Mouse (Mus musculus) forebrain, postnatal 0 days (tissue): ENCODE measurements around the gene Dync1h1. TPM values are rescaled to one million over a fixed set of nuclear protein-coding genes. Genes with fewer than 3 reads are reported as not detected.
"Not testable (repeated sequence)": the region's sequence is repeated elsewhere in the genome, so short reads cannot be mapped to it uniquely, and the experiment has no call there.

Source experiments
- ATAC-seq: fragments of 200-750 bp; cut with Nextera tagmentation; 2 replicates; pipeline ENCODE4 v1.8.0; 2017; ENCODE audit warnings: mild to moderate bottlenecking, moderate library complexity
- DNase-seq: peaks from one replicate; pipeline ENCODE4 v3.0.0-alpha.2; 2015
- H3K27ac ChIP-seq: fragments of 300-500 bp; sonication (generic); 2 replicates; pipeline ENCODE4 v1.5.1; 2014; ENCODE audit warnings: low read depth, mild to moderate bottlenecking, antibody characterized with exemption, low read length, moderate library complexity, mixed read lengths
- H3K27me3 ChIP-seq: fragments of 300-500 bp; sonication (generic); 2 replicates; pipeline ENCODE4 v1.6.1; 2014; ENCODE audit warnings: mild to moderate bottlenecking, low read length, mixed read lengths; ENCODE audit not compliant: insufficient read depth
- H3K36me3 ChIP-seq: fragments of 300-500 bp; sonication (generic); 2 replicates; pipeline ENCODE4 v1.6.1; 2014; ENCODE audit warnings: mild to moderate bottlenecking, moderate library complexity; ENCODE audit not compliant: insufficient read depth
- H3K4me1 ChIP-seq: fragments of 300-500 bp; sonication (generic); 2 replicates; pipeline ENCODE4 v1.6.1; 2014; ENCODE audit warnings: antibody characterized with exemption; ENCODE audit not compliant: insufficient read depth
- H3K4me2 ChIP-seq: fragments of 300-500 bp; sonication (generic); 2 replicates; pipeline ENCODE4 v1.6.1; 2014; ENCODE audit warnings: low read depth, mild to moderate bottlenecking, moderate library complexity
- H3K4me3 ChIP-seq: fragments of 300-500 bp; sonication (generic); 2 replicates; pipeline ENCODE4 v1.5.1; 2014; ENCODE audit warnings: low read depth, low read length, mixed read lengths
- H3K9ac ChIP-seq: fragments of 300-500 bp; sonication (generic); 2 replicates; pipeline ENCODE4 v1.6.1; 2014; ENCODE audit warnings: mild to moderate bottlenecking
- H3K9me3 ChIP-seq: fragments of 300-500 bp; sonication (generic); 2 replicates; pipeline ENCODE4 v1.6.1; 2016; ENCODE audit warnings: low read length
- CTCF ChIP-seq: sonication (generic); IDR thresholded peaks from 2 replicates; pipeline ENCODE4 v1.5.1; 2016; ENCODE audit warnings: antibody characterized with exemption, control low read depth, low read depth
- WGBS: fragments of 180-500 bp; shearing (Covaris S2); extraction: QIAGEN DNeasy Blood & Tissue Kit; methylation state at CpG from one replicate; pipeline ENCODE4 v1.1.7; 2014; 5-methylcytosine and 5-hydroxymethylcytosine counted together
- polyA plus RNA-seq: library from polyadenylated mRNA; unstranded; fragments of >200 nt; fragmentation: Nextera tagmentation; extraction: Ambion mirVana; gene quantifications from 2 replicates; pipeline ENCODE4 v1.2.1, GENCODE M21; 2015
- total RNA-seq: library from RNA; depleted of rRNA; stranded (reverse); fragments of >200 nt; gene quantifications from 2 replicates; pipeline ENCODE4 v1.2.3, GENCODE M21; 2014

Gene Dync1h1
- total and polyA plus RNA-seq, 2 experiments from 2014 or later = 54.6 to 253 TPM

DNA sequence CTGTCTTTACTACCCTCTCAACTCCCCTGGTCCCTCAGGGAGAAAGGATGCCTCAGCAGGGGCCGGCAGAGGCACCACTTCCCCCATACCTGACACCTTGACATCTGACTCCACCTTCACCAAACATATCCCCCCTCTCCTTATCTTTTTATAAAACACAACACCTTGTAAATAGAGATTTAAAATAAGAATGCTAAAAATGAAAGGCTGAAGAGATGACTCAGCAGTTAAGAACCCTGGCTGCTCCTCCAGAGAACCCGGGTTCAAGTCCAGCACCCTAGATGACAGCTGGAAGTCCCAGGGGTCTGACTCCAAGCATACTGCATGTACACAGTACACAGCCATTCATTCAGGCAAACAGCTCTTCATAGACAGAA lies 97.9 kb downstream of the Dync1h1 start:
- Histone ChIP-seq H3K27ac (no peak overlapping the region), H3K36me3 (peaks cover 7% of the 10 kb centered on the region), H3K4me2 (no peak overlapping the region), H3K27me3 (no peaks in the 10 kb centered on the region; the same call in 1 of the 2 replicates), H3K4me3 (no peak overlapping the region), H3K9ac (no peak overlapping the region), H3K4me1 (peaks cover 7% of the 10 kb centered on the region), H3K9me3 (no peaks in the 10 kb centered on the region)
- 55% methylated on average over 2 of the region's 2 CpGs for WGBS
- DNase-seq (no peak), ATAC-seq (no peak)
- no peak for TF ChIP-seq CTCF

DNA sequence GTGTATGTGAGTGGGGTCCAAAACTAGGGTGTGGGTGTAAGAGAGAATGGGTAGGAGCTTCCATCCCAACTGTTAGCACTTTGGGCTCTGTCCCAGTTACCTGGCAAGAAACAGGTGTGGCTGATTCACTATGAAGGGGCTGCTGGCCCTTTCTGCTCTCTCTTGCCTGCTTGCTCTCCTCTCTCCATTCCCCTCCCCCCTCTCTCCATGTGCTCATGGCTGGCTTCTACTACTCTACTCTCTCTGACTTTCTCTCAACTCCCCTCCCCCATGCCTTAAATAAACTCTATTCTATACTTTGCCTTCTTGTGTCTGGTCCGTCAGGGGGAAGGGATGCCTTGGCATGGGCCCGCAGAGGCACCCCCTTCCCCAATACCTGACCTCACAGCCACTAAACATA lies 99.5 kb downstream of the Dync1h1 start:
- Histone ChIP-seq H3K36me3 (no peaks in the 10 kb centered on the region), H3K4me3 (no peak overlapping the region), H3K27me3 (no peaks in the 10 kb centered on the region; the same call in 1 of the 2 replicates), H3K9ac (no peak overlapping the region), H3K4me2 (no peak overlapping the region), H3K4me1 (no peaks in the 10 kb centered on the region; the same call in 1 of the 2 replicates), H3K9me3 (no peaks in the 10 kb centered on the region), H3K27ac (no peak overlapping the region)
- 66% methylated on average over 2 of the region's 2 CpGs for WGBS
- no peak for ATAC-seq
- no peak for DNase-seq
- TF ChIP-seq CTCF = no peak

- not testable (repeated sequence) for H3K27me3 ChIP-seq, H3K4me3 ChIP-seq, H3K9ac ChIP-seq, H3K4me1 ChIP-seq, H3K36me3 ChIP-seq, H3K9me3 ChIP-seq, DNase-seq, ATAC-seq, H3K27ac ChIP-seq, H3K4me2 ChIP-seq
- 33% methylated on average over 1 of the region's 3 CpGs for WGBS
Measured at GRCm38 (mm10) chr12:110701363-110701762, 100.1 kb downstream of the Dync1h1 start.

DNA sequence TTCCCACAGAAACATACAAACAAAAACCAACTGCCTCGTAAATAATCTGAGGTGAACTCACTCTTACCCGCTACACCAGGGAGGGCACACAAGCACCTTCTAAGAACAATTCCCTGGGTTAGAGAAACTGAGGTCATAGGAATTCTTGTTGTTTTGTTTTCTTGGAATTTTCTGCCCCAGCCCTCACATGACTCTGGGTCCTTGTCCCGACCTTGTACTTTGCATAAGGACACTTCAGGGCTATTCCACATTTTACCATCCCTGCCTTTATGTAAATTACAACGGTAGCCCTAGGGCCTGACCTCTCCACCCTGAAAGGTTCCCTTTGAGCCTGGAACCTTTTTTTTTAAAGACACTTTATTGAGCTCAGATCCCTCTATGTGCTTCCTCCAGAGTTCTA lies 101.3 kb downstream of the Dync1h1 start, which contains the start of gene Hsp90aa1:
Gene Hsp90aa1, minus strand, starts transcription at position 173 of the 400 bp plus-strand sequence.
- no peak within 1 kb of the TSS for H3K9ac ChIP-seq

DNA sequence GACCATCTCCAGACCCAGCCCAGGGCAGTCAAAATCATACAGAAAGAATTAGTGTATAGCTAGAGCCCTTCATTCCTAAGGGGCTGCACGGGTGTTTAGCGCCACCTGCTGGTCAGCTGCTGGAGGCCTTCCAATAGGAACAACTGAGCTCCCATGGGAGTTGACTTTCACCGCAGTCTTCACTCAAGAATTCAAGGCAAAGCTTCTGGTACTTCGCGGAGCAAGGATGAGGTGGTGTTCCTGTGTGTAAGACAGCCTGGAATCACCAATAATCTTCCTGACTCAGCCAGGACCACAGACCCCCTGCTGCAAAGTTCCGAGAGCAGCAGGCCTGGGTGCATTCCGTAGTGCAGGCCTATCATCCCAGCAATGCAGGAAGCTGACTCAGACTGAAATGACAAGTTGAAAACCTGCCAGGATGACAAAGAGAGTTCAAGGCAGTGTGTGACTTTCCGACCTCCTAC lies 101.8 kb downstream of the Dync1h1 start:
- 38% methylated on average over 8 of the region's 8 CpGs for whole genome bisulfite sequencing
- Histone ChIP-seq H3K4me2 (no peak overlapping the region), H3K9ac (no peak overlapping the region), H3K36me3 (no peaks in the 10 kb centered on the region), H3K4me1 (peaks cover 4% of the 10 kb centered on the region; the same call in 1 of the 2 replicates), H3K27me3 (no peaks in the 10 kb centered on the region; the same call in 1 of the 2 replicates), H3K27ac (no peak overlapping the region), H3K9me3 (no peaks in the 10 kb centered on the region), H3K4me3 (no peak overlapping the region)
- peak; percentile 94 for TF ChIP-seq CTCF
- peak; percentile 85 for ATAC-seq
- peak; percentile 88 for DNase-seq

More for the DNA sequence above, 101.3 kb downstream of the Dync1h1 start, which contains the start of gene Hsp90aa1:
- no peaks in the 10 kb centered on the region for H3K9me3 ChIP-seq
- peaks cover 4% of the 10 kb centered on the region; the same call in 1 of the 2 replicates for H3K4me1 ChIP-seq
- no peaks in the 10 kb centered on the region; the same call in 1 of the 2 replicates for H3K27me3 ChIP-seq
- no peak for TF ChIP-seq CTCF
- WGBS = 45% methylated on average over 4 of the region's 4 CpGs
- no peak within 1 kb of the TSS for H3K4me2 ChIP-seq
- DNase-seq (no peak), ATAC-seq (no peak)
- no peak within 1 kb of the TSS for H3K27ac ChIP-seq
- H3K36me3 ChIP-seq = no peaks in the 10 kb centered on the region
- no peak within 1 kb of the TSS for H3K4me3 ChIP-seq

- ATAC-seq = no peak
- TF ChIP-seq CTCF = no peak
- no peak overlapping the region for H3K9ac ChIP-seq
- 72% methylated on average over 7 of the region's 7 CpGs for WGBS
- H3K4me1 ChIP-seq = peaks cover 4% of the 10 kb centered on the region; the same call in 1 of the 2 replicates
- H3K27ac ChIP-seq = no peak overlapping the region
- H3K36me3 ChIP-seq = no peaks in the 10 kb centered on the region
- H3K4me2 ChIP-seq = no peak overlapping the region
- no peak for DNase-seq
- H3K27me3 ChIP-seq = no peaks in the 10 kb centered on the region; the same call in 1 of the 2 replicates
- no peaks in the 10 kb centered on the region for H3K9me3 ChIP-seq
- H3K4me3 ChIP-seq = no peak overlapping the region
Measured at GRCm38 (mm10) chr12:110703682-110704081, 102.4 kb downstream of the Dync1h1 start.

GRCm38 (mm10) chr12:110705419-110705818 lies 104.2 kb downstream of the Dync1h1 start:
- not testable (repeated sequence) for H3K9ac ChIP-seq, DNase-seq, H3K4me2 ChIP-seq, H3K36me3 ChIP-seq, H3K27me3 ChIP-seq, ATAC-seq, H3K4me3 ChIP-seq, H3K9me3 ChIP-seq, H3K27ac ChIP-seq, H3K4me1 ChIP-seq
- WGBS = 82% methylated on average over 4 of the region's 4 CpGs
